Mouse (Mus musculus) midbrain, embryonic 10.5 days (tissue): ENCODE measurements around the gene Nfkbie. TPM values are rescaled to one million over a fixed set of nuclear protein-coding genes. Genes with fewer than 3 reads are reported as not detected.
A peak's percentile ranks its signal among the peaks of the same experiment; 100 is the strongest.

Experiments
- DNase-seq: peaks from one replicate; pipeline ENCODE4 v3.0.0-alpha.2; 2017; ENCODE audit warnings: low spot score
- H3K27ac ChIP-seq: fragments of 300-500 bp; sonication (generic); replicated peaks from 2 replicates; pipeline ENCODE4 v1.5.1; 2016; ENCODE audit warnings: mild to moderate bottlenecking
- H3K27me3 ChIP-seq: fragments of 300-500 bp; sonication (generic); 2 replicates; pipeline ENCODE4 v1.6.1; 2016; ENCODE audit warnings: low read depth, mild to moderate bottlenecking; ENCODE audit not compliant: poor library complexity, severe bottlenecking
- H3K36me3 ChIP-seq: fragments of 300-500 bp; sonication (generic); 2 replicates; pipeline ENCODE4 v1.6.1; 2016; ENCODE audit warnings: mild to moderate bottlenecking, moderate library complexity
- H3K4me1 ChIP-seq: fragments of 300-500 bp; sonication (generic); 2 replicates; pipeline ENCODE4 v1.6.1; 2016
- H3K4me3 ChIP-seq: fragments of 300-500 bp; sonication (generic); 2 replicates; pipeline ENCODE4 v1.5.1; 2016; ENCODE audit warnings: mild to moderate bottlenecking, moderate library complexity
- H3K9me3 ChIP-seq: fragments of 300-500 bp; sonication (generic); replicated peaks from 2 replicates; pipeline ENCODE4 v1.6.1; 2016; ENCODE audit warnings: mild to moderate bottlenecking
- WGBS: fragments of 180-500 bp; shearing (Covaris S2); methylation state at CpG from one replicate; pipeline ENCODE4 v1.1.7; 2016; 5-methylcytosine and 5-hydroxymethylcytosine counted together
- polyA plus RNA-seq: library from polyadenylated mRNA; unstranded; fragments of >200 nt; fragmentation: Nextera tagmentation; extraction: Ambion mirVana; gene quantifications from 2 replicates; pipeline ENCODE4 v1.2.1, GENCODE M21; 2016

Gene Nfkbie
- polyA plus RNA-seq, 1 experiment from 2014 or later = 9.2 TPM

GRCm38 (mm10) chr17:45599446-45600242 lies 44.1 kb downstream of the Nfkbie start, which contains the start of gene Slc29a1:
TSS of gene Slc29a1 (minus strand) at chr17:45599606.
- Histone ChIP-seq H3K36me3 (no peaks in the 10 kb centered on the region), H3K4me1 (peaks cover 69% of the 10 kb centered on the region), H3K27ac (peak within 1 kb of the TSS; percentile 81), H3K4me3 (peak within 1 kb of the TSS; percentile 56), H3K9me3 (no peaks in the 10 kb centered on the region), H3K27me3 (peaks cover 83% of the 10 kb centered on the region)
- 14% methylated on average over 32 of the region's 32 CpGs for WGBS
- DNase-seq = no peak

- Histone ChIP-seq H3K27ac (no peak overlapping the region), H3K4me1 (peaks cover 62% of the 10 kb centered on the region), H3K4me3 (no peak overlapping the region), H3K36me3 (no peaks in the 10 kb centered on the region), H3K9me3 (no peaks in the 10 kb centered on the region), H3K27me3 (peaks cover 77% of the 10 kb centered on the region)
- 54% methylated on average over 8 of the region's 8 CpGs for WGBS
- DNase-seq = no peak
Measured at GRCm38 (mm10) chr17:45600267-45600666, 44.8 kb downstream of the Nfkbie start.

- H3K4me3 ChIP-seq = peak overlapping the region; percentile 26
- H3K9me3 ChIP-seq = no peaks in the 10 kb centered on the region
- no peaks in the 10 kb centered on the region for H3K36me3 ChIP-seq
- 12% methylated on average over 22 of the region's 22 CpGs for WGBS
- peaks cover 66% of the 10 kb centered on the region for H3K27me3 ChIP-seq
- peak overlapping the region; percentile 65 for H3K27ac ChIP-seq
- peaks cover 52% of the 10 kb centered on the region for H3K4me1 ChIP-seq
- DNase-seq = no peak
Measured at GRCm38 (mm10) chr17:45601325-45601724, 45.8 kb downstream of the Nfkbie start.

- Histone ChIP-seq H3K9me3 (no peaks in the 10 kb centered on the region), H3K4me3 (peak within 1 kb of the TSS; percentile 26)
Measured at GRCm38 (mm10) chr17:45601877-45602304, 46.4 kb downstream of the Nfkbie start, which contains the start of gene Mymx. TSS of gene Mymx (minus strand) at chr17:45602102.

GRCm38 (mm10) chr17:45602984-45603383 lies 47.5 kb downstream of the Nfkbie start:
- peaks cover 50% of the 10 kb centered on the region for H3K27me3 ChIP-seq
- H3K9me3 ChIP-seq = no peaks in the 10 kb centered on the region; the same call in 1 of the 2 replicates
- no peak overlapping the region for H3K27ac ChIP-seq
- no peaks in the 10 kb centered on the region for H3K36me3 ChIP-seq
- H3K4me3 ChIP-seq = no peak overlapping the region
- 87% methylated on average over 3 of the region's 3 CpGs for WGBS
- DNase-seq = no peak
- H3K4me1 ChIP-seq = peaks cover 36% of the 10 kb centered on the region

More at GRCm38 (mm10) chr17:45601877-45602304, 46.4 kb downstream of the Nfkbie start, which contains the start of gene Mymx:
- WGBS = 39% methylated on average over 6 of the region's 6 CpGs
- Histone ChIP-seq H3K27ac (peak within 1 kb of the TSS; percentile 65), H3K4me1 (peaks cover 46% of the 10 kb centered on the region), H3K27me3 (peaks cover 61% of the 10 kb centered on the region), H3K36me3 (no peaks in the 10 kb centered on the region)
- no peak for DNase-seq

- Histone ChIP-seq H3K9me3 (no peaks in the 10 kb centered on the region; the same call in 1 of the 2 replicates), H3K36me3 (no peaks in the 10 kb centered on the region), H3K4me3 (no peak overlapping the region), H3K4me1 (peaks cover 15% of the 10 kb centered on the region), H3K27me3 (peaks cover 7% of the 10 kb centered on the region), H3K27ac (no peak overlapping the region)
- no peak for DNase-seq
- WGBS = 89% methylated on average over 15 of the region's 15 CpGs
Measured at GRCm38 (mm10) chr17:45606992-45607879, 51.7 kb downstream of the Nfkbie start.

- 91% methylated on average over 4 of the region's 4 CpGs for WGBS
- no peak overlapping the region for H3K27ac ChIP-seq
- H3K36me3 ChIP-seq = no peaks in the 10 kb centered on the region
- no peak for DNase-seq
- no peak overlapping the region for H3K4me3 ChIP-seq
- H3K4me1 ChIP-seq = peaks cover 13% of the 10 kb centered on the region
- no peaks in the 10 kb centered on the region for H3K27me3 ChIP-seq
- no peaks in the 10 kb centered on the region; the same call in 1 of the 2 replicates for H3K9me3 ChIP-seq
Measured at GRCm38 (mm10) chr17:45608396-45608795, 52.9 kb downstream of the Nfkbie start.

GRCm38 (mm10) chr17:45610144-45610866 lies 54.8 kb downstream of the Nfkbie start:
- Histone ChIP-seq H3K36me3 (no peaks in the 10 kb centered on the region), H3K4me3 (no peak overlapping the region), H3K9me3 (no peaks in the 10 kb centered on the region; the same call in 1 of the 2 replicates), H3K27ac (peak overlapping the region; percentile 72), H3K4me1 (peaks cover 13% of the 10 kb centered on the region), H3K27me3 (no peaks in the 10 kb centered on the region)
- WGBS = 30% methylated on average over 5 of the region's 5 CpGs
- no peak for DNase-seq

- DNase-seq = no peak
- H3K4me1 ChIP-seq = peaks cover 13% of the 10 kb centered on the region
- no peak overlapping the region for H3K27ac ChIP-seq
- no peaks in the 10 kb centered on the region for H3K36me3 ChIP-seq
- no peak overlapping the region for H3K4me3 ChIP-seq
- H3K27me3 ChIP-seq = no peaks in the 10 kb centered on the region
- 87% methylated on average over 8 of the region's 8 CpGs for WGBS
- no peaks in the 10 kb centered on the region; the same call in 1 of the 2 replicates for H3K9me3 ChIP-seq
Measured at GRCm38 (mm10) chr17:45612008-45612407, 56.5 kb downstream of the Nfkbie start.

Other genes with a start within 250 kb of the Nfkbie start
- 67.9 and 68.3 TPM in 2 replicates for gene Cdc5l, start 122.0 kb upstream of the Nfkbie start, polyA plus RNA-seq
- gene Spats1, start 80.3 kb upstream of the Nfkbie start, polyA plus RNA-seq = 0.42 and 0.71 TPM in 2 replicates
- 33.9 and 35.7 TPM in 2 replicates for gene Aars2, start 48.9 kb upstream of the Nfkbie start, polyA plus RNA-seq
- gene Tcte1, start 32.3 kb upstream of the Nfkbie start, polyA plus RNA-seq = 1.4 and 1.7 TPM in 2 replicates
- gene Tmem151b, start 6.0 kb upstream of the Nfkbie start, polyA plus RNA-seq = 7.0 and 10.2 TPM in 2 replicates
- 122 and 124 TPM in 2 replicates for gene Slc35b2, start 8.2 kb downstream of the Nfkbie start, polyA plus RNA-seq
- gene Hsp90ab1, start 17.6 kb downstream of the Nfkbie start, polyA plus RNA-seq = 1,780 and 2,044 TPM in 2 replicates
- gene Slc29a1, start 43.9 kb downstream of the Nfkbie start, polyA plus RNA-seq = 62.9 and 70.6 TPM in 2 replicates
- gene Mymx, start 46.4 kb downstream of the Nfkbie start, polyA plus RNA-seq = 0.21 and 0.39 TPM in 2 replicates
- gene Capn11, start 103.6 kb downstream of the Nfkbie start, polyA plus RNA-seq = 0.76 and 1.5 TPM in 2 replicates
- 148 and 155 TPM in 2 replicates for gene Mrpl14, start 130.6 kb downstream of the Nfkbie start, polyA plus RNA-seq
- gene Tmem63b, start 131.2 kb downstream of the Nfkbie start, polyA plus RNA-seq = 60.5 and 82.0 TPM in 2 replicates
- gene 1600014C23Rik, start 178.1 kb downstream of the Nfkbie start, polyA plus RNA-seq = 0.48 and 0.58 TPM in 2 replicates